Mouse (Mus musculus) bone marrow macrophage, adult 2 months (primary cell): ENCODE results near the gene Uggt2. TPM values are rescaled to one million over a fixed set of nuclear protein-coding genes. Genes with fewer than 3 reads are reported as not detected.
"Not testable (repeated sequence)": the region's sequence is repeated elsewhere in the genome, so short reads cannot be mapped to it uniquely, and the experiment has no call there.

Experiments used
- H3K27ac ChIP-seq: 2 replicates; pipeline ENCODE4 v1.5.1; 2012; ENCODE audit warnings: low read depth, low read length; ENCODE audit not compliant: insufficient read depth
- H3K4me1 ChIP-seq: 2 replicates; pipeline ENCODE4 v1.6.1; 2012; ENCODE audit warnings: low read length; ENCODE audit not compliant: control insufficient read depth, insufficient read depth
- H3K4me3 ChIP-seq: 2 replicates; pipeline ENCODE4 v1.5.1; 2012; ENCODE audit warnings: mild to moderate bottlenecking, low read length, moderate library complexity; ENCODE audit not compliant: insufficient read depth
- CTCF ChIP-seq: IDR thresholded peaks from 2 replicates; pipeline ENCODE4 v1.5.1; 2012; ENCODE audit warnings: low read depth, mild to moderate bottlenecking, low read length, moderate library complexity
- POLR2A ChIP-seq: IDR thresholded peaks from 2 replicates; pipeline ENCODE4 v1.6.1; 2012; ENCODE audit warnings: mild to moderate bottlenecking, low read depth, low read length, borderline replicate concordance
- polyA plus RNA-seq: library from polyadenylated mRNA; stranded (reverse); fragments of >200 nt; gene quantifications from 2 replicates; pipeline ENCODE4 v1.2.4, GENCODE M21; 2012; ENCODE audit not compliant: missing spikeins, insufficient read depth, insufficient read length

Gene Uggt2
- polyA plus RNA-seq, 1 experiment = 4.5 TPM

GRCm38 (mm10) chr14:118983396-118983795 lies 115.8 kb downstream of the Uggt2 start:
- TF ChIP-seq POLR2A (no peak), CTCF (no peak)
- H3K4me3 ChIP-seq = no peak overlapping the region
- H3K27ac ChIP-seq = no peak overlapping the region
- H3K4me1 ChIP-seq = no peaks in the 10 kb centered on the region

DNA sequence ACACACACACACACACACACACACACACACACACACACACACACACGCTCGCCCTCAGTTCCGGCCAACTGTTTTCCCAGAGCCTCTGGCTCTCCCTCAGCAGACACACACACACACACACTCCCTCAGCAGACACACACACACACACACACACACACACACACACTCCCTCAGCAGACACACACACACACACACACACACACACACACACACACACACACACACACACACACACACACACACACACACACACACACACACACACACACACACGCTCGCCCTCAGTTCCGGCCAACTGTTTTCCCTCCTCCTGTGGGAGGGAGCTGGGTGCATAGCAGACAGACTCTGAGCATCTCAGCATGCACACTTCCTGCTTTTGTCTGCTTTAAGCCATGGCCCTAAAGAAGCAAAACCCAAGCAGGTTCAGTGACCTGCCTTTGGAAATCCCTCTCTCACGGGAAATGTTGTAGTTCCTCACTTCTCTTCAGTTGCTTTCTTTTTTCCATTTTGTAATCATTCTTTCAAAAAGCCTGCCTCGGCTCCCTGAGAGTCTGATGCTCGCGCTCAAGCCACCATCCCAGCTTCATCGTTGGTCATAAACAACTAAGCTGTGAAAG lies 116.7 kb downstream of the Uggt2 start:
- H3K4me1 ChIP-seq, H3K27ac ChIP-seq, H3K4me3 ChIP-seq: not testable (repeated sequence)

DNA sequence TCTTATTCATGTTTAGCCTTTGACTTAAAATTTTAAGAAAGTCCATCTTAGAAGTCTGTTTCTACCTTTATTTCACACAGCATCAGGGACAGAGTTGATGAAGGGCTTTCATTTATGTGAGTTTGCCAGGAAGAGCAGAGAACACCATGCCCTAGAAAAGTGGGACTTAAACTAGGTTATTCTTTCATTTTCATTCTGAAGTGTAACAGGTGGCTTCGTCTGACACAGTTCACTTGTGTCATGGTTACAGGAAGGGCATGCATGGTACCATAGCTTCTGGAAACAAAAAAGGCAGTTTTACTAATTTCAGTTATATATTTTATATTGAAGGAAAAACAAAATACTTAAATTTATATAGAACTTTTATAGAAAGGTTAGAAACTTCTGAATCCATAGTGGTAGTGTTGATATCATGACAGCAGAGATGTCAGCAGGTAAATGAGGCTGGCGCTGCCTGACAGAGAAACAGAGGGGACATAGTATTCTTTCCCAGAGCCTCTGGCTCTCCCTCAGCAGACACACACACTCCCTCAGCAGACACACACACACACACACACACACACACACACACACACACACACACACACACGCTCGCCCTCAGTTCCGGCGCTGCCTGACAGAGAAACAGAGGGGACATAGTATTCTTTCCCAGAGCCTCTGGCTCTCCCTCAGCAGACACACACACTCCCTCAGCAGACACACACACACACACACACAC lies 117.4 kb downstream of the Uggt2 start:
- H3K4me3 ChIP-seq, H3K4me1 ChIP-seq, H3K27ac ChIP-seq: not testable (repeated sequence)

DNA sequence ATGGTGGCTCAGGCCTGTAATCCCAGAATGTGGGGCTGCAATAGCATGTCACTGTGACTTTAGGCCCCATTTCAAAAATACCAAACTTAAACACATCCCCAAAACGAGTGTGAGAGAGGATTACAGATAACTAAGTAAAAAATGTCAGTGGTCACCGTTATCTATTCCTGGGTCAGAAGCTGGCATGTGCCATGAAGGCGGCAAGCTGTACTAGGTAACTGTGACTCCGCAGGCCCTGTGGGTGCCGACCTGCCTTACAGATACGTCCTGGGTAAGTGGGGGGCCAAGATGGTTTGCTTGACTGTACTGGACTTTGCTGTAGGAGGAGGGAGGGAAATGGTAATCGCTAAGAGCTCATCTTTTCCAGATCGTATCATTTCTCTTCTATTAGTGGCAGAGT lies 118.3 kb downstream of the Uggt2 start:
- TF ChIP-seq POLR2A = no peak
- no peak overlapping the region for H3K4me3 ChIP-seq
- H3K27ac ChIP-seq = no peak overlapping the region
- H3K4me1 ChIP-seq = no peaks in the 10 kb centered on the region

GRCm38 (mm10) chr14:118980358-118980757 lies 118.9 kb downstream of the Uggt2 start:
- no peak overlapping the region for H3K4me3 ChIP-seq
- TF ChIP-seq CTCF (no peak), POLR2A (no peak)
- no peaks in the 10 kb centered on the region for H3K4me1 ChIP-seq
- H3K27ac ChIP-seq = no peak overlapping the region

DNA sequence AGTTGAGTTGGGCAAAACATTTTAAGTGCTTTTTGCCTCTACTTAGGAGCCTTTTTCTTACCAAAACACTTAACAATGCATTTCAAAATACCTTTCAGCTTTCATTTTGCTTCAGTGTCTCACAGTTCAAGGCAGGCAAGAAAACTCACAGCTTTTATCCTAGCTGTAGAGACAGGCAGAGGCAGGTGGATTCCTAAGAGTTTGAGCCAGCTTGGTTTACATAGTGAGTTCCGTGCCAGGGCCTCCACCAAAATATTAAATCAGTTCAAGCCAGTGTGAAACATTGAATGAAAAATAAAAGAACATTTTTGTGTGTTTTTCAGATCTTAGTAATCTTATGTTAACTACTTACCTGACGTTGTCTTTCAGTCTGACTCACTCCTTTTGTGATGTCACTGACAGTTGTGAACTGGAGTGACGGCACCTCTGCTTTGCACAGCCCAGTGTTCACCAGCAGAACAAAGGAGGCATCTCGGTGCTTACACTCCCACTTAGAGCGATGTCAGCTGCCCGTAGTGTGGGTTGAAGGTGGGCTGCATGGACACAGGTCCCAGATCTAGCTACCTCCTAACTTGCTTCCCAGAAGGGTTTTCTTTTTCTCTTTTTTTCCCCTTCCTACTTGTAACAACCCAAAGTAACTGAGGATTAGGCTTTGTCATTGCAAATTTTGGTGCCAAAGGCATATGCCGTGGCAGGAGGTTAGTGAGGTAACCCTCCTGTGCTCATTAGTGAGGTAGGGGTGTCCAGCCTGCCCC lies 119.5 kb downstream of the Uggt2 start:
- TF ChIP-seq POLR2A (no peak), CTCF (no peak)
- Histone ChIP-seq H3K27ac (no peak overlapping the region), H3K4me3 (no peak overlapping the region), H3K4me1 (no peaks in the 10 kb centered on the region)

- no peak overlapping the region for H3K4me3 ChIP-seq
- no peak for TF ChIP-seq CTCF
- TF ChIP-seq POLR2A = no peak
Measured at GRCm38 (mm10) chr14:118977136-118977816, 122.0 kb downstream of the Uggt2 start.

DNA sequence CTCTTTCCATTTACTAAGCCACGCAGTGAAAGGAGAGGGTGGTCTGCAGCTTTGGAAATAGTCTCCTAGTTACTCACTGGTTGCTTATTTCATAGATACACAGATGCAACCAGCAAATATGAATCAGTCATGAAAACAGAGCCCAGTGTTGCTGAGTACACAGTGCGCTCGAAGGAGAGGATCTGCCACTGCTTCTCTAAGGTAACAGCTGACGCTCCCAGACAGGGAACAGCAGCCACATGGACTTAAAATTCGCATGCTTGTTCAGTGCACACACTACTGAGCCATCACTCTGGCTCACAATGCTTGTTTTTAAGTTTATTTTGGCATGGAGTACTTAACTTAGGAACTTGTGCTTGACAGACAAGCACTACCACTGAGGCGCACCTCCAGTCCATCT lies 127.0 kb downstream of the Uggt2 start:
- Histone ChIP-seq H3K4me1 (no peaks in the 10 kb centered on the region), H3K27ac (no peak overlapping the region), H3K4me3 (no peak overlapping the region)
- no peak for TF ChIP-seq POLR2A
- TF ChIP-seq CTCF = no peak

More at GRCm38 (mm10) chr14:118977136-118977816, 122.0 kb downstream of the Uggt2 start:
- H3K27ac ChIP-seq = no peak overlapping the region
- H3K4me1 ChIP-seq = no peaks in the 10 kb centered on the region

DNA sequence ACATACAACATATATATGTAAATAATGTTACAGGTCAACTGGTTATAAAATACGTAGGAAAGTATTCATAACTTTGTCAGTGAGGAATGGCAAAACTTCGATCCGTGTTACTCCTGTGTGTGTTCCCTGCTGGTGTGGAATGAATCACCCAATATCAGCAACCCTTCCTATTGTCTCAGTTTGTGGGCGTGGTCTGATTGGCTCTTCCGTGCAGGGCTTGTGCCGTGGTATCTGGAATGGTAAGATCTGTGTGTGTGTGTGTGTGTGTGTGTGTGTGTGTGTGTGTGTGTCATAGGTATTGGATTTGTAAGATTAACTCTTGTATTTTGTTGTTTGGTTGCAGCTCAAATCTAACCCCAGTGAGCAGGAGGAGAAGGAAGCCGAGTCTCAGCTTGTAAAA lies 131.6 kb downstream of the Uggt2 start:
- H3K4me3 ChIP-seq = no peak overlapping the region
- H3K27ac ChIP-seq = no peak overlapping the region
- H3K4me1 ChIP-seq = no peaks in the 10 kb centered on the region
- TF ChIP-seq POLR2A = no peak
- no peak for TF ChIP-seq CTCF

- Histone ChIP-seq H3K4me1 (no peaks in the 10 kb centered on the region), H3K27ac (no peak overlapping the region), H3K4me3 (no peak overlapping the region)
- TF ChIP-seq POLR2A (no peak), CTCF (no peak)
Measured at GRCm38 (mm10) chr14:118965356-118966000, 133.8 kb downstream of the Uggt2 start.
